Mouse (Mus musculus): Measurements from ENCODE around the gene Zcchc17. TPM values are rescaled to one million over a fixed set of nuclear protein-coding genes. Genes with fewer than 3 reads are reported as not detected.

The Zcchc17 gene
- total RNA-seq, 1 experiment from 2014 or later, result 60.8 TPM

GRCm38 (mm10) chr4:130297123-130297529 lies 62.6 kb downstream of the Zcchc17 start:
- ATAC-seq (replicated peaks in 1 of 2; ENCODE audit: insufficient read depth in 1 of 2, low FRiP score in 2 of 2, low TSS enrichment in 1 of 2, low read depth in 1 of 2, poor library complexity in 2 of 2, severe bottlenecking in 2 of 2), result peak; percentile 40 to 52; a peak in 1 of 4 replicates

- ATAC-seq (replicated peaks in 1 of 2; ENCODE audit: insufficient read depth in 1 of 2, low FRiP score in 2 of 2, low TSS enrichment in 1 of 2, low read depth in 1 of 2, poor library complexity in 2 of 2, severe bottlenecking in 2 of 2), result no peak
These were observed 63.3 kb downstream of the Zcchc17 start for GRCm38 (mm10) chr4:130296243-130296965.

- ATAC-seq (replicated peaks in 1 of 2; ENCODE audit: insufficient read depth in 1 of 2, low FRiP score in 2 of 2, low TSS enrichment in 1 of 2, low read depth in 1 of 2, poor library complexity in 2 of 2, severe bottlenecking in 2 of 2), result no peak; a peak in 1 of 4 replicates
These were observed 64.5 kb downstream of the Zcchc17 start for GRCm38 (mm10) chr4:130295047-130295745.

- ATAC-seq (replicated peaks in 1 of 2; ENCODE audit: insufficient read depth in 1 of 2, low FRiP score in 2 of 2, low TSS enrichment in 1 of 2, low read depth in 1 of 2, poor library complexity in 2 of 2, severe bottlenecking in 2 of 2), result no peak
These were observed 65.2 kb downstream of the Zcchc17 start for GRCm38 (mm10) chr4:130294513-130294912.

- ATAC-seq (replicated peaks in 1 of 2; ENCODE audit: insufficient read depth in 1 of 2, low FRiP score in 2 of 2, low TSS enrichment in 1 of 2, low read depth in 1 of 2, poor library complexity in 2 of 2, severe bottlenecking in 2 of 2), result peak; percentile 74 to 78; a peak in 3 of 4 replicates
These were observed 67.5 kb downstream of the Zcchc17 start for GRCm38 (mm10) chr4:130292271-130292670.

GRCm38 (mm10) chr4:130289824-130290223 lies 69.9 kb downstream of the Zcchc17 start:
- ATAC-seq (replicated peaks in 1 of 2; ENCODE audit: insufficient read depth in 1 of 2, low FRiP score in 2 of 2, low TSS enrichment in 1 of 2, low read depth in 1 of 2, poor library complexity in 2 of 2, severe bottlenecking in 2 of 2), result no peak

GRCm38 (mm10) chr4:130286531-130286930 lies 73.2 kb downstream of the Zcchc17 start:
- ATAC-seq (replicated peaks in 1 of 2; ENCODE audit: insufficient read depth in 1 of 2, low FRiP score in 2 of 2, low TSS enrichment in 1 of 2, low read depth in 1 of 2, poor library complexity in 2 of 2, severe bottlenecking in 2 of 2), result no peak

- ATAC-seq (replicated peaks in 1 of 2; ENCODE audit: insufficient read depth in 1 of 2, low FRiP score in 2 of 2, low TSS enrichment in 1 of 2, low read depth in 1 of 2, poor library complexity in 2 of 2, severe bottlenecking in 2 of 2), result peak; percentile 27 to 63; a peak in 3 of 4 replicates
These were observed 75.9 kb downstream of the Zcchc17 start for GRCm38 (mm10) chr4:130283826-130284225.

- no peak for ATAC-seq (replicated peaks in 1 of 2; ENCODE audit: insufficient read depth in 1 of 2, low FRiP score in 2 of 2, low TSS enrichment in 1 of 2, low read depth in 1 of 2, poor library complexity in 2 of 2, severe bottlenecking in 2 of 2)
These were observed 76.9 kb downstream of the Zcchc17 start for GRCm38 (mm10) chr4:130282856-130283255.

- no peak for ATAC-seq (replicated peaks in 1 of 2; ENCODE audit: insufficient read depth in 1 of 2, low FRiP score in 2 of 2, low TSS enrichment in 1 of 2, low read depth in 1 of 2, poor library complexity in 2 of 2, severe bottlenecking in 2 of 2)
These were observed 80.6 kb downstream of the Zcchc17 start, which contains the start of gene Serinc2 for GRCm38 (mm10) chr4:130279105-130279504. Serinc2 (minus strand) TSS chr4:130279205.

- ATAC-seq (replicated peaks in 1 of 2; ENCODE audit: insufficient read depth in 1 of 2, low FRiP score in 2 of 2, low TSS enrichment in 1 of 2, low read depth in 1 of 2, poor library complexity in 2 of 2, severe bottlenecking in 2 of 2), result 0 out of 4 replicates have a peak, but pooled peaks of 1 of the 2 experiments have one; percentile 11
These were observed 83.1 kb downstream of the Zcchc17 start for GRCm38 (mm10) chr4:130276573-130277176.

GRCm38 (mm10) chr4:130275823-130276105 lies 84.0 kb downstream of the Zcchc17 start:
- ATAC-seq (replicated peaks in 1 of 2; ENCODE audit: insufficient read depth in 1 of 2, low FRiP score in 2 of 2, low TSS enrichment in 1 of 2, low read depth in 1 of 2, poor library complexity in 2 of 2, severe bottlenecking in 2 of 2), result no peak

GRCm38 (mm10) chr4:130275016-130275822 lies 84.5 kb downstream of the Zcchc17 start:
- no peak for ATAC-seq (replicated peaks in 1 of 2; ENCODE audit: insufficient read depth in 1 of 2, low FRiP score in 2 of 2, low TSS enrichment in 1 of 2, low read depth in 1 of 2, poor library complexity in 2 of 2, severe bottlenecking in 2 of 2)

- ATAC-seq (replicated peaks in 1 of 2; ENCODE audit: insufficient read depth in 1 of 2, low FRiP score in 2 of 2, low TSS enrichment in 1 of 2, low read depth in 1 of 2, poor library complexity in 2 of 2, severe bottlenecking in 2 of 2), result no peak
These were observed 85.3 kb downstream of the Zcchc17 start for GRCm38 (mm10) chr4:130274346-130275015.

GRCm38 (mm10) chr4:130273698-130274345 lies 85.9 kb downstream of the Zcchc17 start:
- no peak for ATAC-seq (replicated peaks in 1 of 2; ENCODE audit: insufficient read depth in 1 of 2, low FRiP score in 2 of 2, low TSS enrichment in 1 of 2, low read depth in 1 of 2, poor library complexity in 2 of 2, severe bottlenecking in 2 of 2)

GRCm38 (mm10) chr4:130270611-130271347 lies 89.0 kb downstream of the Zcchc17 start:
- ATAC-seq (replicated peaks in 1 of 2; ENCODE audit: insufficient read depth in 1 of 2, low FRiP score in 2 of 2, low TSS enrichment in 1 of 2, low read depth in 1 of 2, poor library complexity in 2 of 2, severe bottlenecking in 2 of 2), result no peak
